Mouse (Mus musculus): ENCODE data around the gene Krt33b. TPM values are rescaled to one million over a fixed set of nuclear protein-coding genes. Genes with fewer than 3 reads are reported as not detected.

The Krt33b gene
- polyA plus RNA-seq, 1 experiment from 2014 or later = not detected

DNA sequence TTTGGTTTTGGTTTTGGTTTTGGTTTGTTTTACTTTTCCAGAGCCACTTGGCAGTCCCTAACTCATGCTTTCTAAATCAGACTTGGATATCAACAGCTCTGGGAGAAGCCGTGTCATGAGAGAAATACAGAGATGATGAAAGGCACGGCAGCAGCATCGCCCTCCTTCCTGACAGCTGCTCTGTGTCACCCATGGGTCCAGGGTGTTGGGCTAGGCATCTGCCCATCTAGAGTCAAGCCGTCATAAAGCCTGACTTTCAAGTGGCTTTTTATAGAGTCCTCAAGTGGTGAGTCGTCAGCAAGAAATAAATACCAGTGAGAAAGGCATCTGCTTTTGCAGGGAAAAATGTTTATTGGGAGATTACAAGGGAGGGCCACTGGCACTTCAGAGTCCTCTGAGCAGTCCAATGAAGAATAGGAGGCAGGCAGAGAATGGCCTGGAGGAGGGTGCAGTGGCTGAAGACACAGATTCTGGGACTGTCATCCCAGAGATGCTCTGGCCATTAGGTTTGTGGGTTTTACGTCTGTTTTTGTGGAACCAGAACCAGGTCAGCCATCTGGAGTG, 16.7 kb upstream of the Krt33b start:
- no peaks in the 10 kb centered on the region for H3K36me3 ChIP-seq (ENCODE audit: control insufficient read depth, insufficient read depth, low read length)
- ATAC-seq = no peak
- H3K9ac ChIP-seq (ENCODE audit: low read depth, low read length) = no peak overlapping the region
- no peaks in the 10 kb centered on the region for H3K27me3 ChIP-seq (replicated peaks; ENCODE audit: control insufficient read depth, insufficient read depth, low read length)
- no peak overlapping the region for H3K4me3 ChIP-seq (ENCODE audit: low read length)
- 49% methylated on average over 6 of the region's 6 CpGs for WGBS
- H3K9me3 ChIP-seq (ENCODE audit: control insufficient read depth, low read length) = no peaks in the 10 kb centered on the region
- H3K27ac ChIP-seq (ENCODE audit: low read length) = no peak overlapping the region
- no peaks in the 10 kb centered on the region for H3K4me1 ChIP-seq (ENCODE audit: control insufficient read depth, insufficient read depth, low read length)
- H3K4me2 ChIP-seq (ENCODE audit: low read depth, low read length) = no peak overlapping the region

DNA sequence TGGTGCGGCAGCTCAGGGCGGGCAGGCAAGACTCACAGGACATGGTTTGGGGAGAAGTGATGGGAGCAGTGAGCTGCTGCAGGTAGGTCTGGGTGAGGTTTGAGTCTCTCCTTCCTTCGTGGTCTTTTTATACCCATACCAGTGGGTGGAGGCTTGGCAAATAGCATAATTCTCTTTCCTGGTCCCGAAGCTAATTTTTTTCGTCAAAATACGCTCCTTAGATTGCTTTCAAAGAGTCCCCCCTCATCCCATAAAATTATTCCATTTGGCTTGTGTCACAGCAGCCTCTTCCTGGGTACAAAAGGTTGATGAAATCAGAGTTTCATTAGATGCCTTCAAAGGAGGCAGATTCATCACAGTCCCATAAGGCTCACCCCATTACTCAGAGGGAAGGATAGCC, 11.8 kb upstream of the Krt33b start, which contains the start of gene Krt34:
Gene Krt34, minus strand, starts transcription at position 101 of the 400 bp plus-strand sequence.
- Histone ChIP-seq H3K27ac (ENCODE audit: low read length) (no peak within 1 kb of the TSS), H3K4me3 (ENCODE audit: low read length) (no peak within 1 kb of the TSS), H3K9me3 (ENCODE audit: control insufficient read depth, low read length) (no peaks in the 10 kb centered on the region), H3K4me2 (ENCODE audit: low read depth, low read length) (no peak within 1 kb of the TSS), H3K36me3 (ENCODE audit: control insufficient read depth, insufficient read depth, low read length) (no peaks in the 10 kb centered on the region), H3K27me3 (replicated peaks; ENCODE audit: control insufficient read depth, insufficient read depth, low read length) (no peaks in the 10 kb centered on the region), H3K4me1 (ENCODE audit: control insufficient read depth, insufficient read depth, low read length) (no peaks in the 10 kb centered on the region), H3K9ac (ENCODE audit: low read depth, low read length) (no peak within 1 kb of the TSS)
- WGBS = 91% methylated on average over 6 of the region's 6 CpGs
- no peak for ATAC-seq

DNA sequence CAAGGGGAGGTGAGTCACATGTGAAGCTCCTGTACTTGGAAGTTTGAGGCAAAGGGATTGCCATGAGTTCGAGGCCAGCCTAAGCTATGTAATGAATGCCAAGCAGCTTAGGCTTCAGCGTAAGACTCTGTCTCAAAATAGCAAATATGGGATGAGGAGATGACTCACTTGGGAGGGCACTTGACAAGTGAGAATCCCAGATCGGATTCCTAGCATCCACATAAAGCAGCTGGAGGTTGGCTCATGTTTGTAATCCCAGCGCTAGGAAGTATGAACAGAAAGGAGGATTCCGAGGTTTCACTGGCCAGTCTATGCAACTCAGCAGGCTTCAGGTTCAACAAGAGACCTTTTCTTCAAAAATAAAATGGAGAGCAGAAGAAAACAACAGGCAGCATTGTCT, 8.2 kb downstream of the Krt33b start:
- Histone ChIP-seq H3K4me2 (ENCODE audit: low read depth, low read length) (no peak overlapping the region), H3K9me3 (ENCODE audit: control insufficient read depth, low read length) (no peaks in the 10 kb centered on the region), H3K27me3 (replicated peaks; ENCODE audit: control insufficient read depth, insufficient read depth, low read length) (no peaks in the 10 kb centered on the region), H3K27ac (ENCODE audit: low read length) (no peak overlapping the region), H3K36me3 (ENCODE audit: control insufficient read depth, insufficient read depth, low read length) (no peaks in the 10 kb centered on the region), H3K9ac (ENCODE audit: low read depth, low read length) (no peak overlapping the region), H3K4me3 (ENCODE audit: low read length) (no peak overlapping the region), H3K4me1 (ENCODE audit: control insufficient read depth, insufficient read depth, low read length) (no peaks in the 10 kb centered on the region)
- ATAC-seq = no peak
- WGBS = 76% methylated on average over 5 of the region's 5 CpGs

DNA sequence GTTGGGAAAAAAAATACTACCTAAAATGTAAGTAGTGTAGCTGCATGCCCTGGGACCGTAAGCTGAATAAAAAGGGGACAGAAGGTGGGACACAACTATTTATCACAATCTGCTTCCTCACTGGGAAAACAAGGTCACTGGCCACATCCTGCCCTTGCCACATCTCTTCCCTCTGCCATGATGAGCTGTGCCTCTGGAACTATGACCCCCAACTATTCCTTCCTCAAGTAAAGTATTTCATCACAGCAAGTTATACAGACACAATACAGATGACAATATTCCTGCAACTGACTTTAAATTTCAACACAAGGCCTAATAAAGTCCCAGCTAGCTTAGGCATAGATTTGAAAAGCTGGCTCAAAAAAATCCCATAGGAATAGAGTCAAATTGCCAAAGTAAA, 10.2 kb downstream of the Krt33b start:
- Histone ChIP-seq H3K27me3 (replicated peaks; ENCODE audit: control insufficient read depth, insufficient read depth, low read length) (no peaks in the 10 kb centered on the region), H3K27ac (ENCODE audit: low read length) (no peak overlapping the region), H3K9ac (ENCODE audit: low read depth, low read length) (no peak overlapping the region), H3K4me1 (ENCODE audit: control insufficient read depth, insufficient read depth, low read length) (no peaks in the 10 kb centered on the region), H3K36me3 (ENCODE audit: control insufficient read depth, insufficient read depth, low read length) (no peaks in the 10 kb centered on the region), H3K4me2 (ENCODE audit: low read depth, low read length) (no peak overlapping the region), H3K9me3 (ENCODE audit: control insufficient read depth, low read length) (no peaks in the 10 kb centered on the region), H3K4me3 (ENCODE audit: low read length) (no peak overlapping the region)
- no peak for ATAC-seq
- WGBS = 88% methylated on average over 1 of the region's 1 CpGs

DNA sequence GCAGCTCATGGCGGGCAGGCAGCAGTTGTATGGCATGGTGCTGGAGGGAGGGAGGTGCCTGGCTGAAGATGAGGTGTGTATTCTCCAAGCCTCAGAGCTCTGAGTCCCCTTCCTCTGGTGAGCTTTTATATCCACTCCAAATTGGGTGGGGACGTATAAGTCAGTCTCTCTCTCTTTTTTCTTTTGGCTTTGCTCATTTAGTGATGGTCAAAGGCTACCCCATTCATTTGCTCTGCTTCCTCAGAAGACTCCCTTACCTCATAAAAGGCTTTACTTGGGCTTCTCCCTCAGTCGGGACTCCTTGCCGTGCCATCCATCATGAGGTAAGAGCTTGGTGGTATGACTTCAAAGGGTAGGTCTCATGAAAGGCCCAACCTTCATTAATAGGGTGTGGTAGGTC, 13.6 kb downstream of the Krt33b start, which contains the start of gene Krt33a:
Gene Krt33a, minus strand, starts transcription at position 101 of the 400 bp plus-strand sequence.
- no peak within 1 kb of the TSS for H3K27ac ChIP-seq (ENCODE audit: low read length)
- no peak within 1 kb of the TSS for H3K4me2 ChIP-seq (ENCODE audit: low read depth, low read length)

DNA sequence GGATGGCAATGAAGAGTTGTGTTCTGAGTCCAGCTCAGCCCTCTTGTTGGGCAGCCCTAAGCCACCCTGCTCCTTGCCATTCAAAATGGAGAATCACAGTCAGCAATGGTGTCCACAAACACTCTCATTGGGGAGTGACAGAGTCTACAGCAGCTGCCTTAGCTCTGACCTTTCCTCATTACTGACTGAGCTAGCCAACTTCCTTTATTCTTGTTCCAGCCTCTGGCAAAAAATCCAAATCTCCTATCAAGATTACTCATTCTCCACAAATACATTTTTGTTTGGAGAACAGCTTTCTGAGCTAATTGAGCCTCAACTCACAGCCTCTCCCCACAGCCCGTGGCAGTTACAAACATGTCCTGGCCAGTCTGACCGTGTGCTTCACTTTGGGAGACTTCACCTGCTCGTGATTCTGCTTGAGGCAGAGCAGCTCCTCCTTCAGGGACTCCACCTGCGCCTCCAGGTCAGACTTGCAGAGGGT, 15.9 kb downstream of the Krt33b start:
- H3K27ac ChIP-seq (ENCODE audit: low read length) = no peak overlapping the region
- no peak for ATAC-seq

More for the DNA sequence above, 13.6 kb downstream of the Krt33b start, which contains the start of gene Krt33a:
- ATAC-seq = no peak
- H3K4me1 ChIP-seq (ENCODE audit: control insufficient read depth, insufficient read depth, low read length) = no peaks in the 10 kb centered on the region
- WGBS = 69% methylated on average over 4 of the region's 4 CpGs
- no peak within 1 kb of the TSS for H3K9ac ChIP-seq (ENCODE audit: low read depth, low read length)
- no peaks in the 10 kb centered on the region for H3K36me3 ChIP-seq (ENCODE audit: control insufficient read depth, insufficient read depth, low read length)
- H3K9me3 ChIP-seq (ENCODE audit: control insufficient read depth, low read length) = no peaks in the 10 kb centered on the region
- H3K4me3 ChIP-seq (ENCODE audit: low read length) = no peak within 1 kb of the TSS
- no peaks in the 10 kb centered on the region for H3K27me3 ChIP-seq (replicated peaks; ENCODE audit: control insufficient read depth, insufficient read depth, low read length)

DNA sequence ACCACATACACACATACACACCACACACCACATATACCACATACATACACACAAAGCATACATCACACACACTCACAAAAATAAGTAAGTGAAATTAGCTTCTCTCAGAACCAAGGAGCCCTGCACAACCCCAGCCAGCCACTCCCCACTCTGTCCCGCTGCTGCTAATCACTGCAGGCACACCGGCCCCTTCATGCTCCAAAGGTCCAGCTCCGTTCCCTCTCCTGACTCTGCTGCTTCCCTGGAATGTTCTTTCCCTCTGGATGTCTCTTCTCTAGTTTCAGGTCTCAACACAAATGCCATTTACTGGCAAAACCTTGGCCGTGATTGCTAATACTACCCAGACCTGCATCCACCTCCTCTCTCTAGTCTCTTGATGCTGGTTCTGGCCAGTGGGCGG, 19.0 kb downstream of the Krt33b start:
- no peaks in the 10 kb centered on the region for H3K27me3 ChIP-seq (replicated peaks; ENCODE audit: control insufficient read depth, insufficient read depth, low read length)
- H3K4me2 ChIP-seq (ENCODE audit: low read depth, low read length) = no peak overlapping the region
- no peak for ATAC-seq
- H3K4me1 ChIP-seq (ENCODE audit: control insufficient read depth, insufficient read depth, low read length) = no peaks in the 10 kb centered on the region
- H3K36me3 ChIP-seq (ENCODE audit: control insufficient read depth, insufficient read depth, low read length) = no peaks in the 10 kb centered on the region
- no peak overlapping the region for H3K4me3 ChIP-seq (ENCODE audit: low read length)
- no peak overlapping the region for H3K27ac ChIP-seq (ENCODE audit: low read length)
- H3K9me3 ChIP-seq (ENCODE audit: control insufficient read depth, low read length) = no peaks in the 10 kb centered on the region
- WGBS = 78% methylated on average over 5 of the region's 5 CpGs
- H3K9ac ChIP-seq (ENCODE audit: low read depth, low read length) = no peak overlapping the region

More for the DNA sequence above, 15.9 kb downstream of the Krt33b start:
- no peaks in the 10 kb centered on the region for H3K9me3 ChIP-seq (ENCODE audit: control insufficient read depth, low read length)
- H3K4me2 ChIP-seq (ENCODE audit: low read depth, low read length) = no peak overlapping the region
- H3K9ac ChIP-seq (ENCODE audit: low read depth, low read length) = no peak overlapping the region
- H3K4me3 ChIP-seq (ENCODE audit: low read length) = no peak overlapping the region
- H3K4me1 ChIP-seq (ENCODE audit: control insufficient read depth, insufficient read depth, low read length) = no peaks in the 10 kb centered on the region
- no peaks in the 10 kb centered on the region for H3K27me3 ChIP-seq (replicated peaks; ENCODE audit: control insufficient read depth, insufficient read depth, low read length)
- 50% methylated on average over 4 of the region's 4 CpGs for WGBS
- no peaks in the 10 kb centered on the region for H3K36me3 ChIP-seq (ENCODE audit: control insufficient read depth, insufficient read depth, low read length)

DNA sequence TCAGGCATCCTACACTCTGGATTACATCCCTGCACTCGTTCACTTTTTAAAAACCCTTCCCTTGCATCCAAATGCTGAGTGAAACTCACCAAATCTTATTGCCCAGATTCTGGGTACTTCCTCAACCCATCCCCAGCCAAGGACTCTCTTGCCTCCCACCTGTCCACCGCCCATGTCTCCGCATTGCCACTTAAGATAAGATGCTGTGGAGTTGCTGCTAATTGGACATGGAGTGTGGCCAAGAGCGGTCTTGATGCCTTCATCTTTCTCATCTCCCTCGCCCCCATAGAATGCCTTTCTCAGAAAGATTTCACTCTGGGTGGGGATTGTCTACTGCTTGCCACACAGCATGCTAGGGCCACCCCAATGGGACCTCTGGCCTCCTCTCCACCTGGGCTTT, 21.3 kb downstream of the Krt33b start:
- H3K4me2 ChIP-seq (ENCODE audit: low read depth, low read length) = no peak overlapping the region
- no peaks in the 10 kb centered on the region for H3K4me1 ChIP-seq (ENCODE audit: control insufficient read depth, insufficient read depth, low read length)
- no peak overlapping the region for H3K27ac ChIP-seq (ENCODE audit: low read length)
- WGBS = 90% methylated on average over 5 of the region's 5 CpGs
- no peaks in the 10 kb centered on the region for H3K36me3 ChIP-seq (ENCODE audit: control insufficient read depth, insufficient read depth, low read length)
- no peak overlapping the region for H3K4me3 ChIP-seq (ENCODE audit: low read length)
- H3K9ac ChIP-seq (ENCODE audit: low read depth, low read length) = no peak overlapping the region
- no peak for ATAC-seq
- H3K9me3 ChIP-seq (ENCODE audit: control insufficient read depth, low read length) = no peaks in the 10 kb centered on the region
- no peaks in the 10 kb centered on the region for H3K27me3 ChIP-seq (replicated peaks; ENCODE audit: control insufficient read depth, insufficient read depth, low read length)

DNA sequence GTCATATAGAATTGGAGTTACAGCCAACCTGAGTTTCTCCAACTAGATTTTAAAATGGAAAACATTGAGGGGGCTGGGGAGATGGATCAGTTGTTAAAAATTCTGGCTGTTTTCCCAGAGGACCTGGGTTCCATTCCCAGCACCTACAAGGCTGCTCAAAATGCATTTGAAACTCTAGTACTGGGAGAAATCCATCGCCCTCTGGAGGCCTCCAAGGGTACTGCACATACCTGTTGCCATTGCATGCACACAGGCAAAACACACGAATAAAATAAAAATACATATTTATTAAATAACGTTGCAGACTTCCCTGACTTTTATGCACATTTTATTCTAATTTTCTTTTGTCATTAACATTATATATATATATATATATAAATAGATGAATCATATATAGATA, 23.0 kb downstream of the Krt33b start:
- no peaks in the 10 kb centered on the region for H3K27me3 ChIP-seq (replicated peaks; ENCODE audit: control insufficient read depth, insufficient read depth, low read length)
- no peak overlapping the region for H3K4me2 ChIP-seq (ENCODE audit: low read depth, low read length)
- H3K4me3 ChIP-seq (ENCODE audit: low read length) = no peak overlapping the region
- H3K36me3 ChIP-seq (ENCODE audit: control insufficient read depth, insufficient read depth, low read length) = no peaks in the 10 kb centered on the region
- H3K4me1 ChIP-seq (ENCODE audit: control insufficient read depth, insufficient read depth, low read length) = no peaks in the 10 kb centered on the region
- ATAC-seq = no peak
- no peaks in the 10 kb centered on the region for H3K9me3 ChIP-seq (ENCODE audit: control insufficient read depth, low read length)
- 55% methylated on average over 3 of the region's 3 CpGs for WGBS
- H3K27ac ChIP-seq (ENCODE audit: low read length) = no peak overlapping the region
- H3K9ac ChIP-seq (ENCODE audit: low read depth, low read length) = no peak overlapping the region

DNA sequence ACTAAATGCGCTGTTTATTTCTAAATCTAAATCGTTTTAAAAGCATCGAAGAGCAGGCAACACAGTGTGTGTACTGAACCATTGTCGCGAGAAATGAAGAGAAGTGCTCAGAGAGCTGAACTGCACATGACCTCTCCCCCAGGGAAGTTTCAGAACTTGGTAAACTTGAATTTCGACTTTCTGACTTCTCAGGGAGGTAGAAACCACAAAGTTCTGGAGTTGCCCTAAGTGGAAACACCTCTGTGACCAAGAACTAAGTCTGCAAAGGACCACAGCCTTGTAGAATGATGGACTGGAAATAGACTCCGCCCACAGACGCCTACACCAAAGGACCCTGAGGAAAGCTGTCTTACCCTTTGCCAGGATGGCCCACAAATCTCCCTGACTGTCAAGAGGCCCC, 23.8 kb downstream of the Krt33b start:
- H3K27me3 ChIP-seq (replicated peaks; ENCODE audit: control insufficient read depth, insufficient read depth, low read length) = no peaks in the 10 kb centered on the region
- H3K4me3 ChIP-seq (ENCODE audit: low read length) = no peak overlapping the region
- H3K9ac ChIP-seq (ENCODE audit: low read depth, low read length) = no peak overlapping the region
- no peaks in the 10 kb centered on the region for H3K9me3 ChIP-seq (ENCODE audit: control insufficient read depth, low read length)
- no peak for ATAC-seq
- 83% methylated on average over 8 of the region's 8 CpGs for WGBS
- no peak overlapping the region for H3K27ac ChIP-seq (ENCODE audit: low read length)
- H3K36me3 ChIP-seq (ENCODE audit: control insufficient read depth, insufficient read depth, low read length) = no peaks in the 10 kb centered on the region
- H3K4me2 ChIP-seq (ENCODE audit: low read depth, low read length) = no peak overlapping the region
- H3K4me1 ChIP-seq (ENCODE audit: control insufficient read depth, insufficient read depth, low read length) = no peaks in the 10 kb centered on the region

Data from intestine, embryonic 16.5 days (tissue).